Mouse (Mus musculus) fat pad, adult 2 months (tissue): ENCODE data around the gene Plpp7.

Experiments used
- DNase-seq: peaks from one replicate; pipeline ENCODE4 v3.0.0-alpha.2; 2011; ENCODE audit warnings: low read depth, low spot score; ENCODE audit errors: extremely low read depth

The Plpp7 gene

DNA sequence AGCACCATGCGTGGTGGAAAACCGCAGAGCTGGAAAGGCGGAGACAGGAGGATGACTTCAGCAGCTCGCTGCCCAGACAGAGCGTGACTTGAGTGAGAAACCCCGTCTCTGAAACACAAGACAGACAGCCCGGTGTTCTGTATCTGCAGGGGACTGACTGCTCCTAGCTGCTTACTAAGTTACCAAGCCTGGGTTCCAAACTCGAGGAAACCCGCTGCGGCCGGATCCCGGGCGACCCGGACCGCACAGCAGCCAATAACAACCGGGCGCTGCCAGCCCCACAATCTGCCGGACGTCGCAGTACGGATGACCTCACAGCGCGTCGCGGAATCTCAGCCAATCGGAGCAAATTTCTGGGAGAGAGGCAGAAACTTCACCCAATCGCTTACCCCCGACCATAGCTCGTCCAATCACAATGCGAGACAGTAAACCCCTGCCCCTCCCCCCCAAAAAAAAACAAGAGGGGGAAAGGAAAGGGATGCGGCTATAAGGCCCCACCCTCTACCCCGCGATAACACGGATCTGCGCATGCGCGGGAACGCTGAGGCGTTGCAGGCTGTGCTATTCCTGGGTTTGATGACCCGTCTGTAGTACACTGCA, 42.4 kb downstream of the Plpp7 start:
- DNase-seq, result peak; percentile 89

DNA sequence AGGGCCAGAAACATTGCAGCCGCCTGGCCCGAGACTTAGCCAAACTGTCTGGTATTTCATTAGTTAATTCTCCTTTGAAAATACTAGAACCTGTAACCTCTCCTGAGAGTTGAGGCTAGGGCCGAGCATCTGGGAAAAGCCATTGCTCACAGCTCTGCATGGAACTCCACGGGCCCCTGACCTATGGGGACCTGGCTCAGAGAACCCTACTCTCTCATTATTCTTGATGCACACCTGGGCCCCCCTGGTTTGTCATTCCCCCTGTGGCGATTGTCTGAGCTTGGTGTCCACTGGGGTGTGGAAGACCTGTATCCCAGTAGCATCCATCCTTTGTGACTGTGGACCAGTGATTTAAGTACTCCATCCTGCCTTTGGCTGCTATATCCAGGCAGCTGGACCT, 44.0 kb downstream of the Plpp7 start:
- DNase-seq, result no peak

DNA sequence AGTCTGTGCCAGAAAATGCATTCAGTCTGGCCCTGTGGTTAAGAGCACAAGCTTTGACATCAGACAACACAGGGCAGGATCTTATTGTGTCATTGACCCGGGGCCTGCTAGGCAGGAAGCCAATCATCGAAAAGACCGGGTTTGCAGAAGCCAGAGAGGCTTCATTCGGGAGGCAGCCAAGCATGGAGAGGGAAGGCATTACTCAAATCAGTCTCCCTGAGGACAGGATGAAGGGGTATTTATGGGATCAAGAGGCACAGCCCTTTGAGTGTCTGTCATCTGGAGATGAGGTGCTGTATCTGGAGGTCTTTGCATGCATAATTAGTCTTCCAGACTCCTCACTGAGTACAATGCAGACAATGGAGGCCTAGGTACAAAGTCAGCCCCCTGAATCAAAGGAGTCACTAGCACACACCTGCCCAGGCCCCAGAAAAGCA, 45.2 kb downstream of the Plpp7 start:
- DNase-seq, result no peak

- DNase-seq, result no peak
Measured at GRCm38 (mm10) chr2:32141602-32142001, 46.3 kb downstream of the Plpp7 start.

GRCm38 (mm10) chr2:32142368-32142767, 47.0 kb downstream of the Plpp7 start:
- DNase-seq, result no peak

DNA sequence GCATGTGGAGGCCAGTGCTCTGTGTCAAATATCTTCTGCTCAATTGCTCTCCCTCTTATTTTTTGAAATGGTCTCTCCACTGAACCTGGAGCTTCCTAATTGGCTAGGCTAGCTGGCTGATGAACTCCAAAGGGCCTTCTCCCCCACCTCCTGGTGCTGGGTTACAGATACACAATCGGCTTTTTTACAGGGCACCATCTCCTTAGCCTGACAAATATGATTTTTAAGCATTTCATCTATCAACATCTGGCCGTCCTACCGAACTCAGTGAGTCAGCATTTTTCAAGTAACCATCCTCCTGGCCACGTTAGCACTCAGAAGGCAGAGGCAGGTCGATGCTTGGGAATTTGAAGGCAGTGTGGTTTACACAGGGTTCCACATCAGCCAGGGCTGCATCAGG, 49.3 kb downstream of the Plpp7 start:
- DNase-seq, result no peak

- no peak for DNase-seq
Measured at GRCm38 (mm10) chr2:32146617-32147162, 51.4 kb downstream of the Plpp7 start.

GRCm38 (mm10) chr2:32150135-32150534, 54.8 kb downstream of the Plpp7 start:
- DNase-seq, result no peak

GRCm38 (mm10) chr2:32150562-32150923, 55.2 kb downstream of the Plpp7 start:
- no peak for DNase-seq

DNA sequence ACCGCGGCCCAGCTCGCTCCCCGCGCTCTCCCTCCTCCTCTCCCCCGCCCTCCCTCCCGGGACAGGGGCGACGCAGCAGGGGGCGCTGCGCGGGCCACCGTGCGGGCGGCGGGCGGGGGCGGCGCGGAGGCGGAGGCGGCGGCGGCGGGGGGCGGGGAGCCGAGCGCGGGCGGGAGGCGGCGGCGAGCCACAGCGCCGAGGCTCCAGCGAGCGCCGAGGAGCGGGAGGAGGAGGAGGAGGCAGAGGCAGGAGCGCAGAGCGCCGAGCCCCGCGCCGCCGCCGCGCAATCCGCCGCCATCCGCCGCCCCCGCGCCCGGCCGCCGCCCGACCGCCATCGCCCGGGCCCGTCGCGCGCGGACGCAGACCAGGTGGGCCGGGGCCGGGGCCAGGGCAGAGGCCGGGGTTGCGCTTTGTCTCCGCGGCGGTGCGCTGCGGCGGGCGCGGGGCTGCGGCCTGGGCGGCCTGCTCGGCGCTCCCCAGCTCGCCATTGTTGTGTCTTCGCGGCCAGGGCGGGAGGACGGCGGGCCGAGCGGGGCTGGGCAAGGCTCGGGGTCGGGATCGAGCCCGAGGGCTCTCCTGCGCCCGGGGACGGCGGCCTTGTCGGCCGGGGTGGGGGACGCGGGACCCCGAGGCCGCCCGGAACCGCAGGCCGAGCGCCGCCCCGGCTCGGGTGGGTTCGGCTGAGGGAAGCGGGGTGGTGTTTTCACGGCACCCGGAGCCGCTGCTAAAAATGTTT, 55.8 kb downstream of the Plpp7 start, which contains the start of gene Prrc2b:
Gene Prrc2b, plus strand, starts transcription at position 159 of the 736 bp plus-strand sequence.
- no peak for DNase-seq

GRCm38 (mm10) chr2:32151660-32152366, 56.5 kb downstream of the Plpp7 start:
- no peak for DNase-seq

GRCm38 (mm10) chr2:32152367-32153034, 57.2 kb downstream of the Plpp7 start:
- DNase-seq, result no peak

DNA sequence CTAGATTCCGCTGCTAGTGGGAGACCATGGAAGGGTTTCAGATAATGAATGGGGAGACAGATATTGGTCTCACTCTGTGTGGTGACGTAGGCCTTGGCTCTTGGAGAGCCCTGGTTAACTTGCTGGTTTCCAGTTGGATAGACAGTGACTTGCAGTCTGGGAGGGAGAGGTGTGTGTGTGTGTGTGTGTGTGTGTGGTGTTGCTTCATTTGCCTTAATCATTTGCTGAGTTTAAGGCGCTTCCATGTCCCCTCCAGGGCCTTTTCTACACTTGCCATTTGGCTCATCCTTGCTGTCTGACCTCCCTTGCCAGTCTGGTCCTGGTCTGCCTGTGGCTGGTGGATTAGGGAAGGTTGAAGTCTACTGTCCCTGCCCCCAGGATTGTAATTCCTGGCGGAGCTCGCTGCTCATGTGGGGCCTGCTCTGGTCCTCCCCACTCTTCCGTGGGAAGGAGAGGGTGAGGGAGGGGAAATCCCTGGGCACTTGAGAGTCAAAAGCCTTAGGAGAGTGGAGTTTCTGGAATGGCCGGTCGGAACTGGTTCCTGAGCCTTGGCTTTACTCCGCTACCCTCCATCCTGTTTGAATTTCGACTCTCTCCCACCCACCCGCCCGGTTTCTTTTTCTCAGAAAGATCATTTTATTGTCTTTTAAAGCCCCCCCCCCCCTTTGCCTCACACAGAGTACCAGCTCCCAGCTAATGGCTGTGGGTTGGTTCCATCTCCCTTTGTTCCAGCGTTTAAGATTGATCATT, 57.9 kb downstream of the Plpp7 start:
- DNase-seq, result peak; percentile 100

GRCm38 (mm10) chr2:32153791-32154119, 58.4 kb downstream of the Plpp7 start:
- DNase-seq, result no peak

- DNase-seq, result no peak
Measured at GRCm38 (mm10) chr2:32154334-32154997, 59.1 kb downstream of the Plpp7 start.

DNA sequence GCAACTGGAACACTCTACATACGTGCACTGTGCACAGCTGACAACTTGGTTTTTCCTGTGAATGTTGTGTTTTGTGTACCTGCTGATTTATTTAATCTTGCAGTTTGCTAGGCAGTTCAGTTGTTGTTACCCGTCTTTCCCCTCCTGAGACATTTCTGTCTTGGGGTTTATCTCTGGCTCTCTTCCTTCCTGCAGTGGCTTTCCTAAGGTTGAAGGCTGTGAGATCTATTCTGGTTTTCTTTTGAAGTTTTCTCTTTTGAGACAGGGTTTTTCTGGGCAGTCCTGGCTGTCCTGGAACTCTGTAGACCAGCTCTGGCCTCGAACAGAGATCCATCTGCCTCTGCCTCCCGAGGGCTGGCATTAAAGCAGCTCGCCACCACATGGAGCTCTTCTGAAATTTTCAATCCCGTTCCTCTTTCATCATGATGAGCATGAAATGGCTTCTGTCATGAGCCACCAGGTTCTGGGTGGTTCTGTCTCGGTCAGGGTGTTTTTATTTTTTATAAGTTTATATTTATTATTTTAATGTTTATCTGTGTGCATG, 59.7 kb downstream of the Plpp7 start:
- no peak for DNase-seq

- no peak for DNase-seq
Measured at GRCm38 (mm10) chr2:32155614-32156013, 60.3 kb downstream of the Plpp7 start.

DNA sequence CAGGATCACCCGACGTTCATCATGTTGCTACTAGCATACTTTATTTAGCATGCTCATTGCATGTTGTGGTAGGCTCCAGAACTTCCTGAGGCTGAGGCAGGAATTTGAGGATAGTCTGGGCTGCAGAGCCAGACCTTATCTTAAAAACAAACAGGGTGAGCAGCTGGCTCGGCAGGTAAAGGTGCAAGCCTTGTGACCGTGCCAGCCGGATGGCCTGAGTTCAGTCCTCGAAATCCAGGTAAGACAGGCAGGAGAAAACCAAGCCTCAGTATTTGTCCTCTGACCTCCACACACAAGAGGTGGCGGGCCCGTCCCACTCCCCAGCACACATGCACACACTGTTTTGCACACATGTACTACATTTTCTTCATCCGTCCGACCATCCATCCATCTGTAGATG, 61.3 kb downstream of the Plpp7 start:
- no peak for DNase-seq

DNA sequence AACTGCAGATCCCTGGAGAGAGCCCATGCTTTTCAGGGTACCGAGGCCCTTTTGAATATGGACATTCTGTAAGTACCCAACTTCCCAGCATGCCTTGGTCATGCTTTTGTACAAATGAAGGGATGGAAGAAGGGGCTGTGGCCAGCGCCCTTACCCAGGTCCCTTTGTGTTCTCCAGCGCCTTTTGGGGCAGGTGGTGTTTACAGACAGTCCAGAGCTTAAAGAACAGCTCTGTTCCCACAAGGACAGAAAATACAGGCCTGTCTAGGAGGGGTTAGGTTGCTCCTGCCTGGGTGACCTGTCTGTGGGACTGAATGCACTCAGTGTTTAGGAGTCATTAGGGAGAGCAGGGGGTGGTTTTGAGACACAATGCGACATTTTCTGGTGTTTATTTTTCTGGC, 62.0 kb downstream of the Plpp7 start:
- DNase-seq, result no peak
